Mouse (Mus musculus) neural tube, embryonic 14.5 days (tissue): ENCODE results near the gene Cdkn1b. TPM values are rescaled to one million over a fixed set of nuclear protein-coding genes. Genes with fewer than 3 reads are reported as not detected.
A peak's percentile ranks its signal among the peaks of the same experiment; 100 is the strongest.

ENCODE experiments used
- ATAC-seq: fragments of 200-750 bp; cut with Nextera tagmentation; 2 replicates; pipeline ENCODE4 v1.8.0; 2017; ENCODE audit warnings: low read depth, mild to moderate bottlenecking, moderate TSS enrichment, moderate library complexity
- H3K27ac ChIP-seq: fragments of 300-500 bp; sonication (generic); 2 replicates; pipeline ENCODE4 v1.5.1; 2014; ENCODE audit warnings: low read depth, mild to moderate bottlenecking, control low read depth, low read length, moderate library complexity, mixed read lengths
- H3K27me3 ChIP-seq: fragments of 300-500 bp; sonication (generic); 2 replicates; pipeline ENCODE4 v1.6.1; 2014; ENCODE audit warnings: low read length; ENCODE audit not compliant: control insufficient read depth, insufficient read depth
- H3K36me3 ChIP-seq: fragments of 300-500 bp; sonication (generic); 2 replicates; pipeline ENCODE4 v1.6.1; 2014; ENCODE audit warnings: low read length, mixed read lengths; ENCODE audit not compliant: control insufficient read depth, insufficient read depth
- H3K4me1 ChIP-seq: fragments of 300-500 bp; sonication (generic); 2 replicates; pipeline ENCODE4 v1.6.1; 2014; ENCODE audit warnings: low read length; ENCODE audit not compliant: control insufficient read depth, insufficient read depth
- H3K4me2 ChIP-seq: fragments of 300-500 bp; sonication (generic); 2 replicates; pipeline ENCODE4 v1.6.1; 2014; ENCODE audit warnings: mild to moderate bottlenecking, low read depth, low read length, control low read depth
- H3K4me3 ChIP-seq: fragments of 300-500 bp; sonication (generic); 2 replicates; pipeline ENCODE4 v1.5.1; 2014; ENCODE audit warnings: low read depth, low read length, control low read depth, mixed read lengths
- H3K9ac ChIP-seq: fragments of 300-500 bp; sonication (generic); replicated peaks from 2 replicates; pipeline ENCODE4 v1.6.1; 2014; ENCODE audit warnings: low read depth, mild to moderate bottlenecking, control low read depth, low read length, mixed read lengths
- H3K9me3 ChIP-seq: fragments of 300-500 bp; sonication (generic); 2 replicates; pipeline ENCODE4 v1.6.1; 2016; ENCODE audit warnings: low read length; ENCODE audit not compliant: control insufficient read depth
- WGBS: fragments of 180-500 bp; shearing (Covaris S2); extraction: QIAGEN DNeasy Blood & Tissue Kit; methylation state at CpG from one replicate; pipeline ENCODE4 v1.1.7; 2014; 5-methylcytosine and 5-hydroxymethylcytosine counted together
- polyA plus RNA-seq: library from polyadenylated mRNA; unstranded; fragments of >200 nt; fragmentation: Nextera tagmentation; extraction: Ambion mirVana; gene quantifications from 2 replicates; pipeline ENCODE4 v1.2.1, GENCODE M21; 2014

Cdkn1b gene
- polyA plus RNA-seq, 1 experiment from 2014 or later: 17.5 TPM

DNA sequence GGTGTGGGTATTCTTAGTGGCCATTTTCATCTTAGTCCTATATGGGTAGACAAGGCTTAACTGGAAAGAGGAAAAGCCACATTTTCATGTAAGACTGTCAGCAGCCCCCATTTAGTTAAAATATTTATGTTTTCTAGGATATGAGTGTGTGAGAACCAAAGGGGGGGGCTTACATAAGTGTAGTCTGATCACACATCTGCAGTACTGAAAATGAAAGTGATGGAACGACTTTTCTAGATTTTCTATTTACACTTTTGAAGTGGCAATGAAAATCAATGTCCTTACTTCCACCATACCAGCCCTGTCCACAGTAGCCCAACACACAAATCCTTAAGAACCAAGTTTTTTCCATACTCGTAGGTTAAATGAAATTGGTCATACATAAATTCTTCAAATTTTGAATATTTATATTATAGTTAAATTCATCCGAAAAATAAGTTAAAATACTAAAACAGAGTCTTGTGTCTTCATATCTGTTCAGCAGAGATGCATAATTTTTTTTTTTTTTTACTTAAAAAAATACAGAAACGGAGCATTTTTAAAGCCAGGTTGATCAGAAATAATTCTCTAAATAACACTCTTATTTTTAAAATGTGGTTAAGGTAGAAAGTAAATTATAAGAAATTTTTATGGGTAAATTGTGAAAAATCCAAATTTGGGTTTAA lies 5.6 kb downstream of the Cdkn1b start:
- Histone ChIP-seq H3K4me2 (no peak overlapping the region), H3K9me3 (no peaks in the 10 kb centered on the region), H3K4me1 (peaks cover 23% of the 10 kb centered on the region), H3K4me3 (no peak overlapping the region), H3K36me3 (no peaks in the 10 kb centered on the region), H3K27ac (no peak overlapping the region), H3K27me3 (no peaks in the 10 kb centered on the region), H3K9ac (no peak overlapping the region)
- no peak for ATAC-seq
- 64% methylated on average over 4 of the region's 4 CpGs for WGBS

DNA sequence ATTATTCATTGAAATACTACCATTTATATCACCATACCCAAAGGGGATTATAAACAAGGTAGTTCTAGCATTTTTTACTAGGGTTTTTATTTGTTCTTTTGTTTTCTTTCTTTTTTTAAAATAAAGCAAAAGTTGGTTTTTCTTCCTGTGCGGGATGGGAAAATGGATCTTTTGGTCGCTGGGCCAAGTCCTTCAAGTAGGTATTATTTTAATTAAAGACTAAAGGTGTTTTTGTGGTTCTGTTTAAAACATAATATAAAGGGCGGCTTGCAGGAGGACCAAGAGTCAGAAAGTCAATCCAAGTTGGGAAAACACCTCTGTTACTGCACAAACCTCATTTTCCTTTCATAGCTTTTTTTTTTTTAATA lies 6.1 kb downstream of the Cdkn1b start:
- ATAC-seq: no peak
- Histone ChIP-seq H3K36me3 (no peaks in the 10 kb centered on the region), H3K4me3 (peak overlapping the region; percentile 60), H3K4me2 (peak overlapping the region; percentile 89), H3K27me3 (no peaks in the 10 kb centered on the region), H3K4me1 (peaks cover 23% of the 10 kb centered on the region), H3K9ac (peak overlapping the region; percentile 65), H3K27ac (no peak overlapping the region; the same call in 1 of the 2 replicates), H3K9me3 (no peaks in the 10 kb centered on the region)
- 26% methylated on average over 3 of the region's 3 CpGs for WGBS

DNA sequence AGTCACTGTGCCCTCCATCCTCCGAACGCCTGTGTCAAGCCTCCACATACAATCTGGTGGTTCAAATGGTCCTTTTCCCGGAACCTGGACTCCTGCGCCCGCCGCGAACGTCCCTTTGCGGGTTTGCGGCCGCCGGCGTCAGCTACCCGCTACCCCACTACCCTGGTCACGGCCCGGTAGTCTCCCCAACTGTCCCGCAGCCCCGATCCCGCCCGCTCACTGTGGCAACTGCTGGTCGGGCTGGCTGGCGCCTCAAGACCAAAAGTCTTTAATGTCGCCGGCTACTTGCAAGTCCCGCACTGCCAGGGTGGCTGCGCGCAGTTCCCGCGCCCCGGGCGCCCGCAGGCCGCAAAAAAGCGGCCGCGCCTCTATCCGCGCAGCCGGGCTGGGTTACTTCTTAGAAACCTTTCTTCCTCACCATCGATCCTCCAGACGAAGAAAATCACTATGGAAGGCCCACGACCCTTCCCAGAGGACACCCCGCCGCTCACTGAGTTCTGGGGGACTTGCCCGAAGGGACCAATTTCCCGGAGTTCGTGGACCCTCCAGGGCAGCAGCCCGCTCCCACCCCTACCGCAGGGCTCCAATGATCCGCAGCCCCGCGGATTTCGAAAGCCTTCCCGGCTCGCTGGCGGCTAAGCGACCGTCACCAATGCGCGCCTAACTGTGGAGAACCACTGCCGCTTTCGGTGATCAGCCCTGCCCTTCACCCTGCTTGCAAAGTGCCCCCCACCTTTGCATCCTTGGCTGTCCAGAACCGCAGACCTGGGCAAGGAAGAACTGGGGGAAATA lies 6.8 kb downstream of the Cdkn1b start:
- WGBS: under 1% methylated on average over 63 of the region's 63 CpGs
- peak; percentile 56 for ATAC-seq
- Histone ChIP-seq H3K9me3 (no peaks in the 10 kb centered on the region), H3K4me2 (peak overlapping the region; percentile 89), H3K27me3 (no peaks in the 10 kb centered on the region), H3K9ac (peak overlapping the region; percentile 65), H3K4me3 (peak overlapping the region; percentile 60), H3K4me1 (peaks cover 21% of the 10 kb centered on the region), H3K36me3 (no peaks in the 10 kb centered on the region), H3K27ac (peak overlapping the region; percentile 84)

DNA sequence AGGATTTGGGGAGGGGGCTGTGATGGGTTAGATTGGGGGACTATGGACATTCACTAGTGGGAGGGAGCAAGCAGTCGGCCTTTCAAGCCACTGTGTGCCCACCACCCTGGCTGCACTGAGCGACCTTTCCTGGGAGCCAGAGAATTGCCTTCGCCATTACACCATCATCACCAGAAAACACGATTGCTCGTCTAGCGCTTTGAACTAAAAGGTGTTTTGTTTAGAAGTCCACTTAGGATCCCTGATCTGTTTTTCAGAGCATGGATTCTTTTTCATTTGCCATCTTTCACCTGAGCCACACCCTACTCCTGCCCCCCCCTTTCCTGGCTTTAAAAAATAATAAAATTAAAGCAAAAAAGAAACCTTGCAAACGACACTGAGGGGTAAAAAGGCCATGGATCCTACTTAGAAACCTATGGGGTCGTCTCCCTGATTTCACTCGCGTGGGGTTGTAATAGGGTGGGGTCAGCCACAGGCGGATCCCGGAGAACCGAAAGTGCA lies 7.4 kb downstream of the Cdkn1b start:
- Histone ChIP-seq H3K36me3 (no peaks in the 10 kb centered on the region), H3K4me1 (peaks cover 15% of the 10 kb centered on the region), H3K9me3 (no peaks in the 10 kb centered on the region), H3K27ac (peak overlapping the region; percentile 84), H3K4me3 (peak overlapping the region; percentile 60), H3K9ac (peak overlapping the region; percentile 65), H3K27me3 (no peaks in the 10 kb centered on the region), H3K4me2 (peak overlapping the region; percentile 89)
- WGBS: 3% methylated on average over 13 of the region's 13 CpGs
- ATAC-seq: peak; percentile 35; the same call in 1 of the 2 replicates

DNA sequence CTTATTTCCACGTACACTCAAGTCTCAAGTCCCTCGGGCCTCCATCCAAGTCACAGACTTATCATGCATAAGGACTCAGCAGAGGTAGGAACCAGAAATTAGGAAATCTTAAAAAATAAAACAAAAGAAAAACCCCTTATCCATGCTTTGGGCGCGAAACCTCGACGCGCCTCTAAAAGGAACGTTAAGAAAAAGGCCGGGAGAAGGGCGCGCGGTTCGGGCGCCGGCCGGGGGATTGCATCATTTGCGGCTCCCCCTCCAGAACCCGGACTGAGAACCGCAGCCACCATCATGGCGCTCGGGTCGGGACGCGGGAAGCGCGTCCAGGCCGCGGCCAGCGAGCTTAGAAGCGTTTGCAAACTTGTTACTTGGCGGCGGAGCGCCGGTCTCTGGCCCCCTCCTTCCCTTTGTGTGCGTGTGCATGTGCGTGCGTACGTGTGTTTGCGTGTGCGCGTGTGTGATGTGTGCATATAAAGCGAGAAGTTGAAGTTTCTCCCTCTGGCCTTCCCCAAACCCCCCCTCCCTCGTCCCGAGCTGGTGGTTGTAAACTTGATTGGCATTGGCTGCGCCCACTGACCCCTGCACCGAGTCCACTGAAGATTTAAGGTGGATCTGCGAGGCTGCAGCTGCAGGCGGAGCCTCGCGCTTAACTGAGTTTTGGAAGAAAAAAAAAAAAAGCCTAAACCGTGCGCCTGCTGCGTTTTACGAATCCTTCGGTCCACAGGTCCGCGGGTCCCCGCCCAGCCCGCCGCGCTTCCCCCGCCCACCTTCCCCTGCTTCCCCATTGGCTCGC lies 8.1 kb downstream of the Cdkn1b start:
- peaks cover 14% of the 10 kb centered on the region for H3K4me1 ChIP-seq
- H3K9ac ChIP-seq: peak overlapping the region; percentile 65
- no peaks in the 10 kb centered on the region for H3K9me3 ChIP-seq
- no peaks in the 10 kb centered on the region for H3K27me3 ChIP-seq
- H3K4me3 ChIP-seq: peak overlapping the region; percentile 60
- whole genome bisulfite sequencing: under 1% methylated on average over 63 of the region's 63 CpGs
- H3K4me2 ChIP-seq: peak overlapping the region; percentile 89
- peak; percentile 75 for ATAC-seq
- no peaks in the 10 kb centered on the region for H3K36me3 ChIP-seq
- peak overlapping the region; percentile 84 for H3K27ac ChIP-seq

DNA sequence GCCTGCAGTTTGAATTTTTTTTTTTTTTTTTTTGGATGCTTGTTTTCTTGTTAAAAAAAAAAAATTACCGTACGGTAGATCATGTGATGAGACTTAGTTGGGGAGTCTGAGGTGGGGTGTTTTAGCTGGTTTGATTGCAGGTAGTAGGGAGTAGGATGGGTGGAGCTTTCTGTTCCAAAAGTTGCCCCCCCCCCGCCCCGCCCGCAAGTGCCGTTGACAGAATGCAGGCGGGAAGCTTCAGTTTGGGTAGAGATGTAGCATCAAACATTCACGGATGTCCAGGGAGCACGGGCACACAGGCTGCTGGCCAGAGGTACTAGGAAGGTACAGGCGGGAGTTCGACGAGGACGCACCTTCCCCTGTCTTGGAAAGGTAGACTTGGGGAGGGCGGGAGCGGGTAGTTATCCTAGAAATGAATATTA lies 8.7 kb downstream of the Cdkn1b start:
- no peaks in the 10 kb centered on the region for H3K36me3 ChIP-seq
- H3K9me3 ChIP-seq: no peaks in the 10 kb centered on the region
- H3K27ac ChIP-seq: peak overlapping the region; percentile 84; the same call in 1 of the 2 replicates
- peak; percentile 26 for ATAC-seq
- H3K4me2 ChIP-seq: peak overlapping the region; percentile 89
- peaks cover 8% of the 10 kb centered on the region for H3K4me1 ChIP-seq
- peak overlapping the region; percentile 65 for H3K9ac ChIP-seq
- peak overlapping the region; percentile 60 for H3K4me3 ChIP-seq
- WGBS: 1% methylated on average over 15 of the region's 15 CpGs
- H3K27me3 ChIP-seq: no peaks in the 10 kb centered on the region

DNA sequence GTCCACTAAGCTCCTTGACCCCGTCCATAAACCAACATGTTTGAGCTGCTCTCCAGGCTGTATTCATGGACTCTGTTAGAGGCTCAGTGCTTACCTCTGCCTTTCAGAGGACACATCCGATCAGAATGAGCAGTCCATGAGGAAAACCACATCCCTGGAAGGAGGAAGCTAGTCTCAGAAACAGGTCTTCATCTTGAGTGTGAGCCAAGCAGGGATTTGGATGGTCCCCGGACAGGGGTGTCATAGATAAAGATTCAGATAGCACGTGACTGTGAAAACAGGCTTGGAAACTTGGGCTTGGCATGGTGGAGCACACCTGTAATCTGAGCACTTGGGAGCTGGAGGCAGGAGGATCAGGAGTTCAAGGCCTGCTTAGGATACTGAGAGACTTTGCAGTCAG lies 9.7 kb downstream of the Cdkn1b start:
- Histone ChIP-seq H3K4me3 (no peak overlapping the region), H3K36me3 (no peaks in the 10 kb centered on the region), H3K4me2 (peak overlapping the region; percentile 18; the same call in 1 of the 2 replicates), H3K4me1 (peaks cover 8% of the 10 kb centered on the region), H3K27ac (no peak overlapping the region), H3K9ac (no peak overlapping the region), H3K27me3 (no peaks in the 10 kb centered on the region), H3K9me3 (no peaks in the 10 kb centered on the region)
- no peak for ATAC-seq
- WGBS: 44% methylated on average over 4 of the region's 4 CpGs

DNA sequence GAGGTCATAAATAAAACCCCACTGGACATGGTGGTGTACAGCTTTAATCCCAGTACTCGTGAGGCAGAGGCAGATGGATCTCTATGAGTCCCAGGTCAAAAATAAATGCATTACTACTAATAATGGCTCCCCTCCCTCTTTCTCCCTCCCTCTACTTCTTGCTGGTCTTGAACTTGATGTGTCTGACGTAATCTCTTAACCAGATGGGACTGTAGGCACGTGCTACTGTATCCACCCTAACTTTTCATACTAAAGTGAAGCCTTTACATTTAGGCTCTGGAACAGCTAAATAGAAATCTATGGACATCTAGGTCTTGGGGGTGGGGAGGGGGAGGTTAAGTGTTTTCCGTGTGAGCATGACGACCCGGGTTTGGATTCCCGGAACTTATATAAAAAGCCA lies 10.2 kb downstream of the Cdkn1b start:
- Histone ChIP-seq H3K9ac (no peak overlapping the region), H3K36me3 (no peaks in the 10 kb centered on the region), H3K27ac (no peak overlapping the region), H3K4me2 (no peak overlapping the region; the same call in 1 of the 2 replicates), H3K4me1 (peaks cover 8% of the 10 kb centered on the region), H3K9me3 (no peaks in the 10 kb centered on the region), H3K4me3 (no peak overlapping the region), H3K27me3 (no peaks in the 10 kb centered on the region)
- ATAC-seq: no peak
- WGBS: 71% methylated on average over 7 of the region's 7 CpGs
